In the genomic region with DNA sequence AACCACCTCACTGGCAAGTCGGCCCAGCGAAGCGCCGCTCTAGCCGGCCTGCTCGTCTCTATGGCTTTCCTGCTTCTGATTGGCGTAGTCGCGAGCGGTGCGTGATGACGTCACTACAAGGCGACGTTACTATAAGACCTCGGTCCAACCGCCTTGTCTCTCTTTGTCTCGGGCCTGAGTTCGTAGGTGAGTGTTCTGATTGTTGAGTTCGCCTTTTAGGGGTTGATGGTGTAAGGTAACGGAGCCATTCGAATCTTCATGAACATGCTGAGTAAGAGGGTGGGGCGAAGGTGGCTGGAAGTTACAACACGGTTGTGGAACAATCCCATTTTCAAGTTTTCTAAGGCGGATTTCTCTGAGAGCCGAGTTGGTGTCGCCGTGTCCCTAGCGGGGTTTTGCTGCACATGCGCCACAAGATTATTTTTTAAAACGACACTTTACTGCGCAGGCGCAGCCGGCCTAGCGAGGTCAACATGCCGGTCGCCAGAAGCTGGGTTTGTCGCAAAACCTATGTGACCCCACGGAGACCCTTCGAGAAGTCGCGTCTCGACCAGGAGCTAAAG, we compare ENCODE assay signal across 8 mouse cellular contexts. TPM values are rescaled to one million over a fixed set of nuclear protein-coding genes. Genes with fewer than 3 reads are reported as not detected.
DNase-seq lines count a peak whose midpoint lies in the region; ATAC-seq and TF ChIP-seq lines count a peak whose summit lies in the region.

Gene Rps9 (plus strand): TSS at position 115 of the 563 bp plus-strand sequence.

- 1% methylated on average over 42 of the region's 42 CpGs for WGBS in kidney, embryonic 14.5 days
- WGBS in limb, embryonic 15.5 days, result under 1% methylated on average over 42 of the region's 42 CpGs

- H3K4me1 ChIP-seq in bone marrow macrophage, adult 2 months (ENCODE audit: control insufficient read depth, insufficient read depth, low read length), result peaks cover 15% of the 10 kb centered on the region
- H3K4me1 ChIP-seq in embryonic fibroblast, embryonic 13.5 days (ENCODE audit: control insufficient read depth, insufficient read depth, low read length), result peaks cover 5% of the 10 kb centered on the region
- H3K4me1 ChIP-seq in kidney, embryonic 14.5 days (ENCODE audit: control insufficient read depth, insufficient read depth, low read length), result peaks cover 3% of the 10 kb centered on the region; the same call in 1 of the 2 replicates
- peaks cover 13% of the 10 kb centered on the region for H3K4me1 ChIP-seq in limb, embryonic 15.5 days

- peak; percentile 83; the same call in 1 of the 2 replicates for TF ChIP-seq POLR2A in bone marrow macrophage, adult 2 months (IDR thresholded peaks at IDR 0.05; ENCODE audit: borderline replicate concordance, low read depth, low read length)
- peak; percentile 100 for TF ChIP-seq POLR2A in embryonic fibroblast, embryonic 13.5 days (IDR thresholded peaks at IDR 0.05; ENCODE audit: low read depth, low read length)

- no peaks in the 10 kb centered on the region for H3K9me3 ChIP-seq in kidney, embryonic 14.5 days (ENCODE audit: control insufficient read depth, low read length)
- H3K9me3 ChIP-seq in limb, embryonic 15.5 days, result no peaks in the 10 kb centered on the region

- no peaks in the 10 kb centered on the region for H3K27me3 ChIP-seq in kidney, embryonic 14.5 days (ENCODE audit: control insufficient read depth, insufficient read depth, low read length)
- H3K27me3 ChIP-seq in limb, embryonic 15.5 days, result no peaks in the 10 kb centered on the region

- TF ChIP-seq CTCF in bone marrow macrophage, adult 2 months (IDR thresholded peaks at IDR 0.05; ENCODE audit: low read depth, low read length), result no peak
- no peak for TF ChIP-seq CTCF in embryonic fibroblast, embryonic 13.5 days (IDR thresholded peaks at IDR 0.05; ENCODE audit: borderline replicate concordance, insufficient read depth, low read length)

- peak within 1 kb of the TSS; percentile 98 for H3K27ac ChIP-seq in bone marrow macrophage, adult 2 months (ENCODE audit: insufficient read depth, low read depth, low read length)
- peak within 1 kb of the TSS; percentile 89 for H3K27ac ChIP-seq in embryonic fibroblast, embryonic 13.5 days (ENCODE audit: insufficient read depth, low read length)
- H3K27ac ChIP-seq in kidney, embryonic 14.5 days (ENCODE audit: low read depth, low read length), result peak within 1 kb of the TSS; percentile 95
- H3K27ac ChIP-seq in limb, embryonic 15.5 days, result peak within 1 kb of the TSS; percentile 93

- peak within 1 kb of the TSS; percentile 81 for H3K4me3 ChIP-seq in bone marrow macrophage, adult 2 months (ENCODE audit: insufficient read depth, low read length)
- peak within 1 kb of the TSS; percentile 83 for H3K4me3 ChIP-seq in embryonic fibroblast, embryonic 13.5 days (ENCODE audit: insufficient read depth, low read length)
- H3K4me3 ChIP-seq in kidney, embryonic 14.5 days (ENCODE audit: low read length), result peak within 1 kb of the TSS; percentile 91
- peak within 1 kb of the TSS; percentile 65 for H3K4me3 ChIP-seq in limb, embryonic 15.5 days

- ATAC-seq in kidney, embryonic 14.5 days (ENCODE audit: low FRiP score, low TSS enrichment), result peak; percentile 95
- peak; percentile 91 for ATAC-seq in limb, embryonic 15.5 days (ENCODE audit: insufficient number of reproducible peaks, low FRiP score, low TSS enrichment, low read depth)

- DNase-seq in A20 (ENCODE audit: low read depth, low spot score), result peak; percentile 96
- DNase-seq in heart, adult 9 months (ENCODE audit: low spot score in 2 of 2), result peak; percentile 96
- peak; percentile 87 to 91 for DNase-seq in monocyte, adult 2 months (ENCODE audit: low read depth in 1 of 2, low spot score in 2 of 2)
- DNase-seq in spleen, postnatal 36 days (ENCODE audit: low spot score in 2 of 2), result peak; percentile 95 to 96

- H3K36me3 ChIP-seq in kidney, embryonic 14.5 days (ENCODE audit: control insufficient read depth, insufficient read depth, low read length), result peaks cover 40% of the 10 kb centered on the region
- peaks cover 39% of the 10 kb centered on the region for H3K36me3 ChIP-seq in limb, embryonic 15.5 days

- peak within 1 kb of the TSS; percentile 87 for H3K4me2 ChIP-seq in kidney, embryonic 14.5 days (replicated peaks; ENCODE audit: low read depth, low read length)
- H3K4me2 ChIP-seq in limb, embryonic 15.5 days, result peak within 1 kb of the TSS; percentile 49

- H3K9ac ChIP-seq in kidney, embryonic 14.5 days (ENCODE audit: low read depth, low read length), result peak within 1 kb of the TSS; percentile 94
- H3K9ac ChIP-seq in limb, embryonic 15.5 days, result peak within 1 kb of the TSS; percentile 75

RNA-seq across cellular contexts. Expression of gene Rps9, which starts in this region (rescaled TPM):
- polyA plus RNA-seq in bone marrow macrophage, adult 2 months (2012; ENCODE audit: insufficient read depth, insufficient read length, missing spikeins), result 1,730 and 1,840 TPM in 2 replicates
- 1,255 and 1,395 TPM in 2 replicates for polyA plus RNA-seq in embryonic fibroblast, embryonic 13.5 days (2011; ENCODE audit: insufficient read length, low read depth, missing spikeins)
- 1,617 and 1,895 TPM in 2 replicates for polyA plus RNA-seq in kidney, embryonic 14.5 days (2014; fragmentation: Nextera tagmentation; extraction: Ambion mirVana)
- 1,336 and 1,506 TPM in 2 replicates for polyA plus RNA-seq in limb, embryonic 15.5 days (2015; fragmentation: Nextera tagmentation; extraction: Ambion mirVana)

Comparison
In these comparisons a context has a peak if more than half of its experiments do, and no peak if none do; other contexts are left out.
1. Peak in every context shown above with its lines: DNase-seq, ATAC-seq, H3K4me3 ChIP-seq and H3K27ac ChIP-seq.